Mouse (Mus musculus) forebrain, embryonic 13.5 days (tissue): ENCODE data around the gene Ifrd2. TPM values are rescaled to one million over a fixed set of nuclear protein-coding genes. Genes with fewer than 3 reads are reported as not detected.
A peak's percentile ranks its signal among the peaks of the same experiment; 100 is the strongest.

ENCODE experiments used
- ATAC-seq: fragments of 200-750 bp; cut with Nextera tagmentation; 2 replicates; pipeline ENCODE4 v1.8.0; 2017
- H3K27ac ChIP-seq: fragments of 300-500 bp; sonication (generic); 2 replicates; pipeline ENCODE4 v1.5.1; 2015; ENCODE audit warnings: inconsistent platforms, mild to moderate bottlenecking, moderate library complexity
- H3K27me3 ChIP-seq: fragments of 300-500 bp; sonication (generic); 2 replicates; pipeline ENCODE4 v1.6.1; 2015; ENCODE audit warnings: mild to moderate bottlenecking, inconsistent platforms
- H3K36me3 ChIP-seq: fragments of 300-500 bp; sonication (generic); 2 replicates; pipeline ENCODE4 v1.6.1; 2015; ENCODE audit warnings: mild to moderate bottlenecking, inconsistent platforms; ENCODE audit not compliant: poor library complexity, severe bottlenecking
- H3K4me1 ChIP-seq: fragments of 300-500 bp; sonication (generic); 2 replicates; pipeline ENCODE4 v1.6.1; 2015; ENCODE audit warnings: inconsistent platforms
- H3K4me2 ChIP-seq: fragments of 300-500 bp; sonication (generic); 2 replicates; pipeline ENCODE4 v1.6.1; 2015; ENCODE audit warnings: inconsistent platforms, mild to moderate bottlenecking, moderate library complexity
- H3K4me3 ChIP-seq: fragments of 300-500 bp; sonication (generic); 2 replicates; pipeline ENCODE4 v1.5.1; 2015; ENCODE audit warnings: mild to moderate bottlenecking, inconsistent platforms
- H3K9ac ChIP-seq: fragments of 300-500 bp; sonication (generic); 2 replicates; pipeline ENCODE4 v1.6.1; 2015; ENCODE audit warnings: mild to moderate bottlenecking, inconsistent platforms
- H3K9me3 ChIP-seq: fragments of 300-500 bp; sonication (generic); replicated peaks from 2 replicates; pipeline ENCODE4 v1.6.1; 2016; ENCODE audit warnings: inconsistent platforms
- WGBS: fragments of 180-500 bp; shearing (Covaris S2); methylation state at CpG from one replicate; pipeline ENCODE4 v1.1.7; 2015; 5-methylcytosine and 5-hydroxymethylcytosine counted together
- polyA plus RNA-seq: library from polyadenylated mRNA; unstranded; fragments of >200 nt; fragmentation: Nextera tagmentation; extraction: Ambion mirVana; gene quantifications from 2 replicates; pipeline ENCODE4 v1.2.1, GENCODE M21; 2015

Gene Ifrd2
- polyA plus RNA-seq, 1 experiment from 2014 or later, result 15.4 TPM

- 0 out of 2 replicates have a peak, but pooled peaks have one; percentile 11 for ATAC-seq
- Histone ChIP-seq H3K27ac (peak overlapping the region; percentile 60), H3K4me1 (peaks cover 21% of the 10 kb centered on the region), H3K9ac (peak overlapping the region; percentile 1; the same call in 1 of the 2 replicates), H3K4me2 (no peak overlapping the region), H3K27me3 (no peaks in the 10 kb centered on the region), H3K4me3 (no peak overlapping the region), H3K9me3 (no peaks in the 10 kb centered on the region), H3K36me3 (peaks cover 86% of the 10 kb centered on the region)
- 59% methylated on average over 13 of the region's 13 CpGs for WGBS
These were observed 31.5 kb downstream of the Ifrd2 start for GRCm38 (mm10) chr9:107618778-107619545.

DNA sequence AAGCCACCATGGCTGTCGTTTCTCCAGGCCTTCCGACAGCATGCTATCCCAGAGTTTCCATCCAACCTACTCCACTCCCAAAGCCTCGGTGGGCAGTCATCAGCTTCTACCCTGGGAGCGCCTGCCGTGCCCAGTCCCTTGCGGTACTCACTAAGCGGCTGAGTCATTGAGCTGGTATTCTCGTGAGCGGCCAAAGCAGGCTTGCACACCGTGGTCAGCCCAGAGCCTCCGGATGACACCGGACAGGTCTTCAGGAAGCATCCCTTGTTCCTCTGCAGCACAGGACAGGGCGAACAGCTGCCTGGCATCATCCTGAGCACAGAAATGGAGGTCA lies 32.1 kb downstream of the Ifrd2 start:
- Histone ChIP-seq H3K9ac (no peak overlapping the region), H3K9me3 (no peaks in the 10 kb centered on the region), H3K36me3 (peaks cover 86% of the 10 kb centered on the region), H3K4me2 (no peak overlapping the region), H3K4me3 (no peak overlapping the region), H3K27ac (peak overlapping the region; percentile 28; the same call in 1 of the 2 replicates), H3K27me3 (no peaks in the 10 kb centered on the region), H3K4me1 (peaks cover 24% of the 10 kb centered on the region)
- ATAC-seq, result no peak
- WGBS, result 87% methylated on average over 13 of the region's 13 CpGs

DNA sequence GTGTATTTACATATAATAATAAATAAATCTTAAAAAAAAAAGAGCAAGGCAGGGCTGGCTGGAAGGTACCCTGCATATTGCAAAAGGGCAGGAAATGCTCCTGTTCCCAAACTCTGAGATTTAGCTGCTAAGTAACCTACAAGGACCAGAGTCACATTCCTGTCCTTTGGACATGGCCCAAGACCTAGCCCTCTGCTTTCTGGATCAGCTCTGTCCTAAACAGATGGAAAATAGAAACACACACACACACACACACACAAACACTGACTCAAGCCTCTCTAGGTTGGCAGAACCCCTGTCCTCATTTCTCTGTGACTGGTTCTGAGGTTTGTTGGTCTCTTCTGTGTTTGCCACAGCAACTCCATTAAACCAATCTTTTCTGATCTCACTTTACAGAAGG lies 33.5 kb downstream of the Ifrd2 start:
- Histone ChIP-seq H3K27me3 (no peaks in the 10 kb centered on the region), H3K4me1 (peaks cover 39% of the 10 kb centered on the region), H3K9me3 (no peaks in the 10 kb centered on the region), H3K9ac (no peak overlapping the region), H3K36me3 (peaks cover 84% of the 10 kb centered on the region), H3K27ac (no peak overlapping the region), H3K4me3 (no peak overlapping the region), H3K4me2 (no peak overlapping the region)
- ATAC-seq, result no peak

DNA sequence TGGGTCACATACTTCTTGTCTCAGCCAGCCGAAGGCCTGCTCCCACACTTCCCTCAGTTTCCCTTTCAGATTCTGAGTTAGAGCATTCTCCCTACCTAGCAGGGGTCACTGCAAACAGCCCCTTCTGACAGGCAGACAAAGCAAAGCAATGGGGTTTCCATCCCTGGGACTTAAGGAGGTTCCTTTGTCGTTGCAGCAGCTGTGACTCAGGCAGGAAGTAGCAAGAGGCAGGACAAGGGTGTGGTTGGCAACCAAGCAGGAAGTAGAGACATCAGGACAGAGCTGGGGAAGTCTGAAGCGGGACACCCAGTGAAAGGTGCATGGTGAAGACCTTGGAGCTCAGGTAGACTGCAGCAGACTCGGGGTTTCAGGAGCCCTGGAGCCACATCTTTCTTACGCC lies 37.1 kb downstream of the Ifrd2 start:
- peak overlapping the region; percentile 11; the same call in 1 of the 2 replicates for H3K27ac ChIP-seq

DNA sequence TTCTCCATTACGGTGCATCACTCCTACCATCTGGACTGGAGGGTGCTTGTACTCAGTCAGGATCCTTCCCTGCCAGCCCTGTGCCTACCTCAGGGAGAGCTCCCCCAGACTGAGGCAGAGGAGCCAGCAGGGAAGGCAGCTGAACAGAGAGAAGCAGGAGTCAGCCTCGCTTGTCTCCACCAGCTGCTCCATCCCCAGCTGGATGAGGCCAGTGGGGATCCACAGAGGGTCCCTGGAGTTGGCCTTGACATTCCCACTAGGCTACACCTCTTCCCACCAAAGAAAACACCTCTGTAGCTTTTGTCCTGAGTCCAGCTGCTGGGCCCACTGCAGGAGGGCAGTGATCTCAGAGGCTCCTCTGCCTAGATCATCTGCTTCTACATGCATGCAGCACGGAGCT lies 37.5 kb downstream of the Ifrd2 start:
- Histone ChIP-seq H3K27ac (peak overlapping the region; percentile 99), H3K36me3 (peaks cover 46% of the 10 kb centered on the region), H3K4me1 (peaks cover 60% of the 10 kb centered on the region), H3K4me3 (no peak overlapping the region), H3K9ac (peak overlapping the region; percentile 34; the same call in 1 of the 2 replicates), H3K4me2 (no peak overlapping the region), H3K9me3 (no peaks in the 10 kb centered on the region), H3K27me3 (no peaks in the 10 kb centered on the region)
- ATAC-seq, result no peak
- 84% methylated on average over 3 of the region's 3 CpGs for WGBS

More for the DNA sequence above, 37.1 kb downstream of the Ifrd2 start:
- no peaks in the 10 kb centered on the region for H3K27me3 ChIP-seq
- no peak overlapping the region for H3K4me2 ChIP-seq
- no peak overlapping the region for H3K4me3 ChIP-seq
- H3K36me3 ChIP-seq, result peaks cover 50% of the 10 kb centered on the region
- H3K9me3 ChIP-seq, result no peaks in the 10 kb centered on the region
- 71% methylated on average over 5 of the region's 5 CpGs for WGBS
- peak overlapping the region; percentile 34; the same call in 1 of the 2 replicates for H3K9ac ChIP-seq
- no peak for ATAC-seq
- peaks cover 60% of the 10 kb centered on the region for H3K4me1 ChIP-seq

DNA sequence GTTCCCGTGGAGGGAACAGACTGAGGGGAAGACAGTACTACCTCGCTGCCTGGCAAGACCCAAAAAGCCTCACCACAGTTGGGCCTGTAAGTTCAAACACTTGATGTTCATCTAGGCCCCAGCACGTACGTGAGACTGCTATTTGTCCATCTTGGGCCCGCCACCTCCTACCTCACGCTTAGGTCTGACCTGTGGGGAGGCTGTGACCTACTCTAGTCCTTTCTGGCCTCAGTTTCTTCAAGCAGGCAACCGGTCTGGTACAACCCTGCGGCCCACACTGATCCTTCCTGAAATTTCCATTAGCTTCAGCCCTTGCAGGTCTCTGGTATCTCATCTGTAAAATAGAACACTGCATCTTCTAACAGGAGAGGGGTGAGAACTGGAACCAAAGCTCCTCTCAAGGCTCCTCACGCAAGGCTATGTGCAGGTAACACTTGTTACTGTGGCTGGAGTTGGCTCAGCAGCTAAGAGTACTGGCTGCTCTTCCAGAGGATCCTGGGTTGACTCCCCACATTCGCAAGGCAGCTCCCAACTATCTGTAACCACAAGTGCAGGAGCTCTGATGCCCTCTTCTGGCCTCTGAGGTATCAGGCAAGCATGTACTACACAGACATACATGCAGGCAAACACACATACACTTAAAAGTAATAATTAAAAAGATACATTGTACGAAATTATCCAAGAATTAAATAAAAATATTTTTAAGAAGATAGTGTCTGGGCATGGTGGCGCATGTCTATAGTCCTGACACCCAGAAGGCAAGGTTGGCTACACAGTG lies 38.1 kb downstream of the Ifrd2 start:
- H3K27ac ChIP-seq, result peak overlapping the region; percentile 99
- H3K9ac ChIP-seq, result peak overlapping the region; percentile 34; the same call in 1 of the 2 replicates
- H3K4me2 ChIP-seq, result no peak overlapping the region; the same call in 1 of the 2 replicates
- no peaks in the 10 kb centered on the region for H3K9me3 ChIP-seq
- 88% methylated on average over 12 of the region's 12 CpGs for WGBS
- H3K4me3 ChIP-seq, result no peak overlapping the region
- peaks cover 40% of the 10 kb centered on the region for H3K36me3 ChIP-seq
- no peak for ATAC-seq
- H3K27me3 ChIP-seq, result no peaks in the 10 kb centered on the region
- H3K4me1 ChIP-seq, result peaks cover 66% of the 10 kb centered on the region

DNA sequence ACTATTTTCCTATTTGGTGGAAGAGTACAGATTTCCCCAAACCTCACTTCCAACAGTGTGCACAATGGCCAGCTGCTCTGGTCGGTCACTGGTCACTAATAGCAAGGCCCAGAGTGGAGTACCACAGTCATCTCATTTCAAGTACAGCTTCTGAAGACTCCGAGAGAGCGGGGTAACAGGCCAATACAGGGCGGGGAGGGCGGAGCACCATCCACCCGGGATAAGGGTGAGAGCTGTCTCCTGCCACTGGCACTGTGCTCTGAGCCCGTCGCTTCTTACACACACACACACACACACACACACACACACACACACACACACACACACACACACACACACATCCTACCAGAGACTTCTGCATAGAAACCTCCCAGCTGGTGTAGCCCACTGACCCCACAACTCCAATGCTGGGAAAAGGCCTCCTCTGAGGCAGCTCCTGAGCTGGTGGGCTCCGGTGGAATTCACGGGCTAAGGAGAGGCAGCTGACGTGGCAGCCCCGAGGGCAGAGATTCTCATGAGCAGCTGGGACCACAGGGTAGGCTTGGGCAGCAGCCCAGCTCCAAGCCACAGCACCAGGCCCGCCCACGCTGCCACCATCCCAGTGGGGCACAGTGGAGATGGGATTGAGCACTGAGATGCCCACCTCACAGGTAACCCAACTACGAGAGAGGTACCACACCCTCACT lies 38.9 kb downstream of the Ifrd2 start:
- peak overlapping the region; percentile 23 for H3K4me3 ChIP-seq
- peaks cover 74% of the 10 kb centered on the region for H3K4me1 ChIP-seq
- no peaks in the 10 kb centered on the region for H3K9me3 ChIP-seq
- ATAC-seq, result peak; percentile 66
- peak overlapping the region; percentile 67 for H3K9ac ChIP-seq
- H3K27ac ChIP-seq, result peak overlapping the region; percentile 99
- H3K27me3 ChIP-seq, result no peaks in the 10 kb centered on the region
- WGBS, result 21% methylated on average over 13 of the region's 15 CpGs
- peak overlapping the region; percentile 99 for H3K4me2 ChIP-seq
- H3K36me3 ChIP-seq, result peaks cover 38% of the 10 kb centered on the region

DNA sequence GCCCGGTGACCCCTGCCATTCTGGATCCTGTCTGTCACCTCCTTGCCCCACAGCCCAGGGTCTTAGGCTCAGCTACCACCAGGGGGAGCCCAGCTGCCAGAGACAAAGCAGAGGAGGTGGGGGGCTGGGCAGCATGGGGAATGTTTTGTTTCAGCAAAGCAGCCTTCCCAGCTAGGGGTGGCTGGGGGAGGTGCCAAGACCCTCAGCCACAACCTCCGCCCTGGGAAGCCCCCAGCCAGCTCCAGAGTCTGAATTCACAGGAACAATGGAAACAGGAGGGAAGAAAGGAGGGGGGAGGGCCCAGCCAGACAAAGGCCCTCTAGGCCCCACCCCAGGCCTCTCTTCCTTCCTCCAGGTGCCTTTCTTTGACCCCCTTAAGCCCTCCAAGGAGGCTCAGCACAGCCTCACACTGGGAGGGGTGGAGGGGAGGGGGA lies 39.4 kb downstream of the Ifrd2 start:
- Histone ChIP-seq H3K9ac (peak overlapping the region; percentile 67), H3K4me1 (peaks cover 79% of the 10 kb centered on the region), H3K36me3 (peaks cover 37% of the 10 kb centered on the region), H3K4me3 (peak overlapping the region; percentile 23), H3K4me2 (peak overlapping the region; percentile 99), H3K27ac (peak overlapping the region; percentile 99), H3K9me3 (no peaks in the 10 kb centered on the region), H3K27me3 (no peaks in the 10 kb centered on the region)
- 0% methylated on average over 1 of the region's 2 CpGs for WGBS
- ATAC-seq, result peak; percentile 75

DNA sequence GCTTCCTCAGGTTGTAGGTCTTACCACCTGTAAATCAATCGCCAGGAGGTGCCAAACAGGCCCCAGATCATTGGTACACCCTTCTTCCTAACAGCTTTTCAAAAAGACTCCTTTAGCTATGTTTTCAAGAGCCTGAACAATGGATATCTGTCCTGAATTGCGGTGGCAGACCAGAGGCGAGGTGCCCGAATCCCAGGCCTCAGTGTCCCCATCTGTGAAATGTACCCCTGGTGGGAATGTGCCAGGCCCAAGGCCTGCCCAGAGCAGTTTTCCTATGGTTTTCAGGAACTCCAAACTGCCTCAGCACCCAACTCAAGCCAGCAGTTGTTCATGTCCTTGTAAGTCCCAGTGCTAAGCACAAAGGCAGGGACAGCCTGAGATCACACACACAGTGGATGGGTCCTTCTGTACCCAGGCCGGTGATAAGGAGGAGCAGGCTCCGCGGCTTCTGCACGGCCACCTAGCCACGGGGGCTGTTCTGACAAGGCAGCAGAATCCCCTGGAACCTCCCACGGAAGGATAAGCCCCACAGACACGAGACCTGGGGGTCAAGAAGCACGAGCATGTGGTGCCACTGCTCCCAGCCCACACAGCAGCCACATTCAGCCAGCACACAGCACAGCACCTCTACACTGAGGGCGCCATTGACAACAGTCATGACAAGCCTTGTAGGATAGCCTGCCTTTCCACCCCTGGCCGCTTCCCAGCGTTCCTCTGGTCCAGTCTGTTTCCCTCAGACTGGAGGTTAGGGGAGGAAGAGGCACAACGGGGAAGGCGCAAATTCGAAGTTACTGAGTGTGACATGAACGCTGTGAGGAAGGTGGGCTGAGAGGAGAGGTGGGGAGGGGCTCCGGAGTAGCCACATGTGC lies 40.2 kb downstream of the Ifrd2 start:
- Histone ChIP-seq H3K4me3 (peak overlapping the region; percentile 23; the same call in 1 of the 2 replicates), H3K9me3 (no peaks in the 10 kb centered on the region), H3K27me3 (no peaks in the 10 kb centered on the region), H3K4me1 (peaks cover 87% of the 10 kb centered on the region), H3K36me3 (peaks cover 30% of the 10 kb centered on the region), H3K4me2 (peak overlapping the region; percentile 99), H3K27ac (peak overlapping the region; percentile 99), H3K9ac (peak overlapping the region; percentile 67)
- ATAC-seq, result no peak
- 11% methylated on average over 20 of the region's 20 CpGs for WGBS

DNA sequence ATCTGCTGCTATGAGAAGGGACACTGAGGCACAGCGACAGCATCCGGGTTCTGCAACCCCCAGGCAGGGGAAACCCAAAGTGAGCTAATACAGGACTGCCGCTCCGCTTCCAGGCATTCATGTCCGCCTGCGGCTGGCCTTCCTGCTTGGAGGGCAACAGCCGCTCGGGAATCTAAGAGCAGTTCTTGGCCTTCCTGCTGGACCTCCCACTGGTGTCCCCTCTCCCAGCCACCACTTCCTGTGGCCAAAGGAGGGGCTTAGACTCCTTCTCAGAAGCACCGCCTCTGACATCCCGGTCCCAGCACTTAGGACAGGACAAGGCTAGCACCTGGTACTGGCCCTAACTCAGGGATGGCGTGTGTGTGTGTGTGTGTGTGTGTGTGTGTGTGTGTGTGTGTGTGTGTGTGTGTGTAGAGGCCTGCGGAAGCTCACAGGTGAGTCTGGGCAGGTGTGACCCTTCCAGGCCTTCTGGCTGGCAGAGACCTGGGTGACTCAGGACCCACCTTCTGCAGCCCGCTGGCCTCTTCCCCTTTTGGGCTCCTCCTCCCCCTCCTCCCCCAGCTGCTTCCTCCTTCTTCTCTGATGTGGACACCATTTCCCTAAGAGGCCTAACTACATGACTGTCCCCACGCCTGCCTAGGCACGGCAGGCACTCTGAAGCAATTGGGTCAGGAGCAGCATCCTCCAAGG lies 41.4 kb downstream of the Ifrd2 start:
- no peaks in the 10 kb centered on the region for H3K27me3 ChIP-seq

DNA sequence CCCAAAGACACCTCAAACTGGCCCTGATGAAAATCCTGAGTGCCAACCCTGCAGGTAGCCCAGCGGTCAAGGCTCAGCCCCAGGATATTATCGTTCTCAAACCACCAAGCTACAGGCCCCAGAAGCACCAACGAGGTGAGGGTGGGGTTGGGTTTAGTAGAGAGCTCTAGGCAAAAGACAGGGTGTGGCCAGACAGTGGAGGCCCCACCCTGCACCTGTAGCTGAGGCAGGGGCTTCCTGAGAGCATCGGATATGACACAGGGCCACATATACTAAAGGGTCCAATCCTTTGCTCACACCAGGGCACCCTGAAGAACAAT lies 41.9 kb downstream of the Ifrd2 start:
- Histone ChIP-seq H3K9ac (peak overlapping the region; percentile 67), H3K4me3 (peak overlapping the region; percentile 26), H3K4me2 (peak overlapping the region; percentile 99), H3K9me3 (no peaks in the 10 kb centered on the region), H3K27me3 (no peaks in the 10 kb centered on the region), H3K36me3 (peaks cover 14% of the 10 kb centered on the region), H3K27ac (peak overlapping the region; percentile 99), H3K4me1 (peaks cover 97% of the 10 kb centered on the region)
- ATAC-seq, result no peak
- 14% methylated on average over 4 of the region's 4 CpGs for WGBS

More for the DNA sequence above, 41.4 kb downstream of the Ifrd2 start:
- WGBS, result 37% methylated on average over 14 of the region's 15 CpGs
- Histone ChIP-seq H3K9me3 (no peaks in the 10 kb centered on the region), H3K9ac (peak overlapping the region; percentile 67), H3K36me3 (peaks cover 19% of the 10 kb centered on the region), H3K4me3 (peak overlapping the region; percentile 26; the same call in 1 of the 2 replicates), H3K4me2 (peak overlapping the region; percentile 99), H3K27ac (peak overlapping the region; percentile 99), H3K4me1 (peaks cover 96% of the 10 kb centered on the region)
- no peak for ATAC-seq
